Mouse (Mus musculus): ENCODE results near the gene Zfp970. TPM values are rescaled to one million over a fixed set of nuclear protein-coding genes. Genes with fewer than 3 reads are reported as not detected.
"Not testable (repeated sequence)": the region's sequence is repeated elsewhere in the genome, so short reads cannot be mapped to it uniquely, and the experiment has no call there.

Gene Zfp970
- 100 to 1,000 TPM; 465 to 482 TPM for total RNA-seq (2021)
- long read RNA-seq, experiment 1, transcript Zfp970-201 (4 exons, 794 nt) = major isoform, 124 of 302 reads
- long read RNA-seq, experiment 1, transcript Zfp970-202 (4 exons, 1,569 nt) = minor isoform, 10 of 302 reads
- long read RNA-seq, experiment 1, partial matches to known transcripts = 82 of 302 reads
- long read RNA-seq, experiment 1, other reads (novel, unspliced or antisense) = 86 of 302 reads
- long read RNA-seq, experiment 2, transcript Zfp970-201 (4 exons, 794 nt) = major isoform, 55 of 150 reads
- long read RNA-seq, experiment 2, partial matches to known transcripts = 50 of 150 reads
- long read RNA-seq, experiment 2, other reads (novel, unspliced or antisense) = 43 of 150 reads

GRCm38 (mm10) chr2:177464676-177465075 lies at the start of gene Zfp970:
Gene Zfp970 (plus strand): TSS chr2:177464733.
- DNase-seq = peak; percentile 57 to 77

- DNase-seq = peak in 1 of 2 experiments; percentile 31
Measured at GRCm38 (mm10) chr2:177468222-177468621, 3.7 kb downstream of the Zfp970 start.

- peak; percentile 55 to 74 for DNase-seq
Measured at GRCm38 (mm10) chr2:177472261-177472660, 7.7 kb downstream of the Zfp970 start.

GRCm38 (mm10) chr2:177481971-177482370 lies 17.4 kb downstream of the Zfp970 start:
- not testable (repeated sequence) for DNase-seq

- not testable (repeated sequence) for DNase-seq
Measured at GRCm38 (mm10) chr2:177483238-177483948, 18.9 kb downstream of the Zfp970 start.

GRCm38 (mm10) chr2:177498067-177498466 lies 33.5 kb downstream of the Zfp970 start, which contains the start of gene Gm14403:
Gene Gm14403 (plus strand): TSS chr2:177498215.
- DNase-seq = peak; percentile 78 to 86

GRCm38 (mm10) chr2:177499182-177499581 lies 34.6 kb downstream of the Zfp970 start:
- DNase-seq = not testable (repeated sequence)

- not testable (repeated sequence) for DNase-seq
Measured at GRCm38 (mm10) chr2:177505211-177505719, 40.7 kb downstream of the Zfp970 start.

- not testable (repeated sequence) for DNase-seq
Measured at GRCm38 (mm10) chr2:177511381-177511780, 46.8 kb downstream of the Zfp970 start.

GRCm38 (mm10) chr2:177511972-177512371 lies 47.4 kb downstream of the Zfp970 start:
- DNase-seq = not testable (repeated sequence)

- not testable (repeated sequence) for DNase-seq
Measured at GRCm38 (mm10) chr2:177513991-177514479, 49.5 kb downstream of the Zfp970 start.

- not testable (repeated sequence) for DNase-seq
Measured at GRCm38 (mm10) chr2:177517746-177518145, 53.2 kb downstream of the Zfp970 start.

GRCm38 (mm10) chr2:177518354-177518753 lies 53.8 kb downstream of the Zfp970 start:
- not testable (repeated sequence) for DNase-seq

GRCm38 (mm10) chr2:177518960-177519359 lies 54.4 kb downstream of the Zfp970 start:
- DNase-seq = not testable (repeated sequence)

- DNase-seq = no peak
Measured at GRCm38 (mm10) chr2:177520035-177520434, 55.5 kb downstream of the Zfp970 start.

GRCm38 (mm10) chr2:177523061-177523460 lies 58.5 kb downstream of the Zfp970 start:
- DNase-seq = no peak

GRCm38 (mm10) chr2:177523674-177524073 lies 59.1 kb downstream of the Zfp970 start:
- DNase-seq = not testable (repeated sequence)

- DNase-seq = not testable (repeated sequence)
Measured at GRCm38 (mm10) chr2:177524171-177524570, 59.6 kb downstream of the Zfp970 start.
